Mouse (Mus musculus) thymus, adult 2 months (tissue): Measurements from ENCODE around the gene Cand1.

Experiments
- CTCF ChIP-seq: fragments of 200-500 bp; IDR thresholded peaks from 2 replicates; pipeline ENCODE4 v1.5.1; 2012; ENCODE audit warnings: mild to moderate bottlenecking, control low read depth, low read length, moderate library complexity, borderline replicate concordance; ENCODE audit not compliant: control insufficient read depth, poor library complexity, insufficient read depth; ENCODE audit errors: extremely low read depth
- POLR2A ChIP-seq: fragments of 200-500 bp; IDR thresholded peaks from 2 replicates; pipeline ENCODE4 v1.6.1; 2012; ENCODE audit warnings: mild to moderate bottlenecking, low read length, control low read depth, moderate library complexity; ENCODE audit not compliant: control insufficient read depth, poor library complexity, insufficient read depth; ENCODE audit errors: extremely low read depth

DNA sequence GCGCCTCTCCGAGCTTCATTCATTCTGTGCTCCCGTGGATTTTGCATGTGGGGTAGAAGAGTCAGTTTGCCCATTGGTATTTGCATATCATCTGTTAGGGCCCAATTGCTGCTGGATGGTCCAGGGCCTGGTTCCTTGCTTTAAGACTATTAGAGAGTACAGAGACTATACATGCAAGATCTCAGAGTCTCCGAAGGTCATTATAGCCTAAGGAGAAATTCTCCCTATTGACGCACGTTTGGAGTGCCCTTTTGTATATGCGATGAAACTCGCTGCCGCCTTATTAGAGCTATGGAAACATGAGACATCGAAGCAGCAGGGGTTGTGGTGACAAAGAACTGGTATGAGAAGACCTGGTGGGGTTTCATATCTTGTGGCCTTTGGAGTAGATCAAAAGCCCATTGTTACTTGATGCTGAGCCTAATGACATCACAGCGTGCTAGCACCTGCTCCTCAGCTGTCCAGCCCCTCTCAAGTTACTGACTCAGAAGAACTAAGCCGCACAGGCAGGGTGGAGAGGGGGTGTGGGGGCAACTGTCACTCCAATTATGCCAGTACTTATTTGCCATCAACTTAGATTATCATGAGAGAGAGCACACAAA lies 30.6 kb upstream of the Cand1 start:
- TF ChIP-seq CTCF (no peak), POLR2A (no peak)
